Mouse (Mus musculus) neural tube, postnatal 0 days (tissue): Measurements from ENCODE around the gene Dzip1l. TPM values are rescaled to one million over a fixed set of nuclear protein-coding genes. Genes with fewer than 3 reads are reported as not detected.

ENCODE experiments used
- polyA plus RNA-seq: library from polyadenylated mRNA; unstranded; fragments of >200 nt; fragmentation: Nextera tagmentation; extraction: Ambion mirVana; gene quantifications from 2 replicates; pipeline ENCODE4 v1.2.1, GENCODE M21; 2015

The Dzip1l gene
- 8.5 and 9.9 TPM in 2 replicates for polyA plus RNA-seq

DNA sequence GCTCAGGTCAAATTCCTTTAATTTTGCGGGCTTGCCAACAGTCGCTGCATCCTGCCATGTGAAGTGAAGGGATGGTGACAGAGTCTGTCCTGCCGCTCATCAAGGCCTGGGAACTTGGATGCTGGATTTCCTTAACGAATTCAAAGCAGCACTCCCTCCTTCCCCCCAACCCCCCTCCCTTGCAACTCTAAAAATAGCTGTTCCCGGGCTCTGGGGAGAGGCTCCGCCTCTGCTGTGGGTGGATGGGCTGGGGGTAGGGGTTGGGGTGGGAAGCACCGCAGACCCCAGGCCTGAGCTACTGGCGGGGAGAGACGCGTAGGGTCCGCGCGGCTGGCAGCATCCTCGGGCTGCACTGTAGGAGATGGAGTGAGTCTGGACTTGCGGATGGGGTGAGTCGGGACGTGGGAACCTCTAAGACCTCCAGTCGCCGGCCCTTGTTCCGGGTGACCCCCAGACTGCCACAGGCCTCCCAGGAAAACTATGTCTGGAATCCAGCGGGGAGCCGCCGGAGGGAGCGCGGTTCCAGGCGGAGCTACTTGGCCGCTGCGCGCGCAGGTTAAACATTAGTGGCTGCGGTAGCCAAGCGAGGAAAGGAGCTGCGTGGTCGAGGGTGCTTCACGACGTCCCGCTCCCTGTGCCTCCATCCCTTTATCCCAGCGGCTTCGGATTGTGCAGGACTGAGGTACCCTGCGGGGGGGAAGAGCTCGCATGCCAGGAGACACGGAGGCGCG is at the start of gene Dzip1l:
TSS of gene Dzip1l (plus strand) at position 216 of the 731 bp plus-strand sequence.

DNA sequence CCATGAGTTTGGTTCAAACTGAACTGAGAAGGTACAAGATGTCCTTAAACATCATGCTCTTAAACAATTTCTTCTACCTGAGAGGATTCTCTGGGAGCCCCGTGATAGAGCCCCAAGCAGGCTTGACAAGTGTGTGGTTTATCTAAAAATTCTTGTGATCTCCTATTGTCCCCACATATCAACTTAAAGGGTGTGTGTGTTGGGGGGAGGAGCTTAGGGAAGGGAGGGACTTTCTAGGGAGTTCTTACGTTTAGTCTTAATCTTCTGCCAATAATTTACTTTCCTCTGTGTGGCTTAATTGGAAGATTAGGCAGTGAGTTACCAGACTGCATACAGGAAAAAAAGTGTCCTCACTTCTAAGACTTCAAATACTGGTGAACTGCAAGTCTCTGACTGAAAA is 17.1 kb upstream of the Dzip1l start, which contains the start of gene A4gnt:
TSS of gene A4gnt (plus strand) at position 301 of the 400 bp plus-strand sequence.

DNA sequence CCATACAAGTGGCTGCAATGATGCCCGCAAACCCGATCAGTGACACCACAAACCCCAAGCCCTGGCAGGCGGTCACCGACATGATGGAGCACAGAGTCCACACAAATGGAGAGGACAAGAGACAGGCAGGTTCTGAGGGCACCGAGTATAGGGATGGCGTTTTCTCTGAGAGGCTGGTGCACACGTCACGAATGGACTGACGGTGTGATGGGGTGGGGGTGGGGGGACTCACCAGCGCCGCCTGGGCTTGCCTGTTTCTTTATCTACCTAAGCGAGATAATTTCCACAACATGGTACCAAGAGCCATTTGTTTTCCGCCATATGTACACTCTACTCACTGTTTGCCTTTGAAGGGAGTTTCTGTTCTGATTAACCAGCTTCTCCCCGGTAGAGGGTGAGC is 87.8 kb downstream of the Dzip1l start, which contains the start of gene Cldn18:
TSS of gene Cldn18 (minus strand) at position 134 of the 400 bp plus-strand sequence.

Other genes starting within 250 kb of the Dzip1l start
- 98.1 and 108 TPM in 2 replicates for gene Mras, start 192.1 kb upstream of the Dzip1l start, polyA plus RNA-seq
- 1.1 and 1.2 TPM in 2 replicates for gene Nme9, start 178.0 kb upstream of the Dzip1l start, polyA plus RNA-seq
- 65.5 and 67.6 TPM in 2 replicates for gene Armc8, start 60.6 kb upstream of the Dzip1l start, polyA plus RNA-seq
- gene Dbr1, start 53.7 kb upstream of the Dzip1l start, polyA plus RNA-seq, result 18.9 and 20.9 TPM in 2 replicates
- not detected in 2 replicates for gene A4gnt, start 17.0 kb upstream of the Dzip1l start, polyA plus RNA-seq
- not detected in 2 replicates for gene Cldn18, start 87.8 kb downstream of the Dzip1l start, polyA plus RNA-seq
- 4.9 and 5.1 TPM in 2 replicates for gene Sox14, start 246.7 kb downstream of the Dzip1l start, polyA plus RNA-seq